Mouse (Mus musculus) liver, embryonic 18 days (tissue): Measurements from ENCODE around the gene Gm45521. TPM values are rescaled to one million over a fixed set of nuclear protein-coding genes. Genes with fewer than 3 reads are reported as not detected.

ENCODE experiments used
- polyA plus RNA-seq: library from polyadenylated mRNA; depleted of rRNA; stranded (reverse); fragments of >200 nt; gene quantifications from 2 replicates; pipeline ENCODE4 v1.2.3, GENCODE M21; 2012; rRNA removed

The Gm45521 gene
- polyA plus RNA-seq: not detected in 2 replicates

GRCm38 (mm10) chr14:7957049-7957448 lies at the start of gene Gm45521:
TSS of gene Gm45521 (plus strand) at chr14:7957288.

GRCm38 (mm10) chr14:7994271-7994767 lies 37.2 kb downstream of the Gm45521 start, which contains the start of gene Dnase1l3:
TSS of gene Dnase1l3 (minus strand) at chr14:7994573.

GRCm38 (mm10) chr14:8002432-8003092 lies 45.5 kb downstream of the Gm45521 start, which contains the start of gene Abhd6:
TSS of gene Abhd6 (plus strand) at chr14:8002902.

Other genes with a start within 250 kb of the Gm45521 start
- not detected in 2 replicates for gene Gm26661, start 165.7 kb upstream of the Gm45521 start, polyA plus RNA-seq
- 4.3 and 5.1 TPM in 2 replicates for gene Flnb, start 139.3 kb upstream of the Gm45521 start, polyA plus RNA-seq
- gene Dnase1l3, start 37.3 kb downstream of the Gm45521 start, polyA plus RNA-seq: 3.6 and 3.9 TPM in 2 replicates
- 7.5 and 7.8 TPM in 2 replicates for gene Abhd6, start 45.6 kb downstream of the Gm45521 start, polyA plus RNA-seq
- gene Rpp14, start 123.1 kb downstream of the Gm45521 start, polyA plus RNA-seq: 7.0 and 7.6 TPM in 2 replicates
- 14.9 and 16.8 TPM in 2 replicates for gene Pxk, start 140.9 kb downstream of the Gm45521 start, polyA plus RNA-seq
- 91.1 and 93.2 TPM in 2 replicates for gene Pdhb, start 215.7 kb downstream of the Gm45521 start, polyA plus RNA-seq